Mouse (Mus musculus): ENCODE results near the gene Sap25.

- TF ChIP-seq CTCF (IDR thresholded peaks at IDR 0.05; ENCODE audit: extremely low read depth, insufficient read length, insufficient replicate concordance, low read depth, low read length) (no peak), POLR2A (IDR thresholded peaks at IDR 0.05; ENCODE audit: low read depth, low read length) (no peak)
Measured at GRCm38 (mm10) chr5:137645091-137645651, 4.0 kb downstream of the Sap25 start.

All from small intestine, adult 2 months (tissue).